In genomic region chr4:59265631-59266030, GRCm38 (mm10) we compare ENCODE assay signal across 23 mouse cellular contexts.
DNase-seq lines count a peak whose midpoint lies in the region; ATAC-seq lines count a peak whose summit lies in the region.
"Had no signal": no experiment of that assay in that cellular context is flagged by ENCODE, and none has a peak within 500 bp of the region (broad histone marks: within the 10 kb centered on the region; RNA-seq: fewer than 3 reads in every experiment).

No protein-coding gene starts in this region.

- no peak for ATAC-seq in liver, embryonic 15.5 days (ENCODE audit: insufficient read depth)
- ATAC-seq in liver, embryonic 11.5 days (replicated peaks; ENCODE audit: low FRiP score) = no peak
- ATAC-seq in megakaryocyte, adult 5-6 weeks (ENCODE audit: poor library complexity, severe bottlenecking) = peak; percentile 31
- ATAC-seq in megakaryocyte-erythroid progenitor cell, adult 5-6 weeks (replicated peaks; ENCODE audit: low FRiP score, low TSS enrichment, poor library complexity, severe bottlenecking) = no peak
- ATAC-seq in hindbrain, embryonic 11.5 days (ENCODE audit: low FRiP score) = no peak
- ATAC-seq: forebrain, embryonic 14.5 days; hindbrain, postnatal 0 days; midbrain, embryonic 13.5 days; Patski had no signal

- H3K9ac ChIP-seq in liver, embryonic 15.5 days = no peak overlapping the region
- H3K9ac ChIP-seq in liver, embryonic 11.5 days (ENCODE audit: low read depth, low read length) = no peak overlapping the region
- no peak overlapping the region for H3K9ac ChIP-seq in hindbrain, embryonic 11.5 days (ENCODE audit: low read depth, low read length)
- H3K9ac ChIP-seq: embryonic facial prominence, embryonic 12.5 days; heart, embryonic 15.5 days; limb, embryonic 13.5 days; midbrain, embryonic 13.5 days had no signal

- H3K36me3 ChIP-seq in liver, embryonic 15.5 days (replicated peaks) = 0 out of 2 replicates have a peak, but pooled peaks cover 7% of the 10 kb centered on the region
- H3K36me3 ChIP-seq in liver, embryonic 11.5 days (ENCODE audit: control insufficient read depth, insufficient read depth, low read length) = no peaks in the 10 kb centered on the region
- no peaks in the 10 kb centered on the region for H3K36me3 ChIP-seq in hindbrain, embryonic 11.5 days (ENCODE audit: control insufficient read depth, insufficient read depth, low read length)
- H3K36me3 ChIP-seq: embryonic facial prominence, embryonic 12.5 days; heart, embryonic 15.5 days; limb, embryonic 13.5 days; midbrain, embryonic 13.5 days had no signal

- H3K27ac ChIP-seq in liver, embryonic 15.5 days (replicated peaks) = 0 out of 2 replicates have a peak overlapping the region, but pooled peaks have one; percentile 9
- H3K27ac ChIP-seq in liver, embryonic 11.5 days (ENCODE audit: low read depth, low read length) = no peak overlapping the region
- H3K27ac ChIP-seq in hindbrain, embryonic 11.5 days (ENCODE audit: low read depth, low read length) = no peak overlapping the region
- H3K27ac ChIP-seq: embryonic facial prominence, embryonic 12.5 days; heart, embryonic 15.5 days; hindbrain, postnatal 0 days; limb, embryonic 13.5 days; midbrain, embryonic 13.5 days had no signal

- no peak overlapping the region for H3K4me3 ChIP-seq in liver, embryonic 15.5 days (replicated peaks)
- H3K4me3 ChIP-seq in liver, embryonic 11.5 days (ENCODE audit: low read depth, low read length) = no peak overlapping the region
- no peak overlapping the region for H3K4me3 ChIP-seq in hindbrain, embryonic 11.5 days (ENCODE audit: low read depth, low read length)
- H3K4me3 ChIP-seq: embryonic facial prominence, embryonic 12.5 days; erythroblast, embryonic 14.5 days; heart, embryonic 15.5 days; limb, embryonic 13.5 days; midbrain, embryonic 13.5 days had no signal

- no peak for DNase-seq in liver, embryonic 11.5 days (ENCODE audit: low spot score)
- DNase-seq in thymus, postnatal 0 days (ENCODE audit: low spot score) = peak; percentile 37
- no peak for DNase-seq in thymus, postnatal 4 days
- no peak for DNase-seq in cerebellum, adult 11 months
- DNase-seq in hindbrain, embryonic 11.5 days (ENCODE audit: low spot score) = no peak
- DNase-seq: adrenal gland, postnatal 25 days; cerebellum, adult 2 months; gastrocnemius, postnatal 25 days; kidney, adult 11 months; kidney, postnatal 10 days; lung, postnatal 4 days; right cerebral cortex, postnatal 25 days had no signal

- no peaks in the 10 kb centered on the region for H3K9me3 ChIP-seq in liver, embryonic 15.5 days (replicated peaks)
- peaks cover 11% of the 10 kb centered on the region for H3K9me3 ChIP-seq in liver, embryonic 11.5 days (ENCODE audit: control insufficient read depth, low read length)
- no peaks in the 10 kb centered on the region for H3K9me3 ChIP-seq in hindbrain, embryonic 11.5 days (ENCODE audit: control insufficient read depth, low read length)
- H3K9me3 ChIP-seq: heart, embryonic 15.5 days had no signal

- H3K4me2 ChIP-seq in liver, embryonic 15.5 days = no peak overlapping the region
- H3K4me2 ChIP-seq in liver, embryonic 11.5 days = no peak overlapping the region
- H3K4me2 ChIP-seq in hindbrain, embryonic 11.5 days (replicated peaks; ENCODE audit: low read depth, low read length) = no peak overlapping the region
- H3K4me2 ChIP-seq: embryonic facial prominence, embryonic 12.5 days; heart, embryonic 15.5 days; limb, embryonic 13.5 days; midbrain, embryonic 13.5 days had no signal

- 31% methylated on average over 5 of the region's 5 CpGs for WGBS in liver, embryonic 15.5 days (ENCODE audit: insufficient replicate concordance)
- WGBS in liver, embryonic 11.5 days = 50% methylated on average over 5 of the region's 5 CpGs
- WGBS in hindbrain, embryonic 11.5 days = 90% methylated on average over 5 of the region's 5 CpGs

- no peaks in the 10 kb centered on the region for H3K27me3 ChIP-seq in liver, embryonic 15.5 days
- H3K27me3 ChIP-seq in liver, embryonic 11.5 days (replicated peaks; ENCODE audit: control insufficient read depth, insufficient read depth, low read length) = no peaks in the 10 kb centered on the region
- H3K27me3 ChIP-seq in hindbrain, embryonic 11.5 days (ENCODE audit: control insufficient read depth, insufficient read depth, low read length) = no peaks in the 10 kb centered on the region
- H3K27me3 ChIP-seq: embryonic facial prominence, embryonic 12.5 days; heart, embryonic 15.5 days; limb, embryonic 13.5 days; midbrain, embryonic 13.5 days; Patski had no signal

- peaks cover 30% of the 10 kb centered on the region for H3K4me1 ChIP-seq in liver, embryonic 15.5 days (replicated peaks)
- peaks cover 12% of the 10 kb centered on the region for H3K4me1 ChIP-seq in liver, embryonic 11.5 days (replicated peaks; ENCODE audit: control insufficient read depth, insufficient read depth, low read length)
- no peaks in the 10 kb centered on the region for H3K4me1 ChIP-seq in hindbrain, embryonic 11.5 days (replicated peaks; ENCODE audit: control insufficient read depth, insufficient read depth, low read length)
- H3K4me1 ChIP-seq: embryonic facial prominence, embryonic 12.5 days; heart, embryonic 15.5 days; limb, embryonic 13.5 days; midbrain, embryonic 13.5 days had no signal
